Mouse (Mus musculus) NIH3T3 (cell line): ENCODE results near the gene Grip1.

Experiments used
- DNase-seq: peaks from one replicate; pipeline ENCODE4 v3.0.0-alpha.2; 2012; ENCODE audit warnings: low read depth

Gene Grip1

GRCm38 (mm10) chr10:119951460-119951859 is 497.8 kb downstream of the Grip1 start:
- no peak for DNase-seq

- DNase-seq: no peak
Observed at GRCm38 (mm10) chr10:119957260-119957955, 503.8 kb downstream of the Grip1 start.

DNA sequence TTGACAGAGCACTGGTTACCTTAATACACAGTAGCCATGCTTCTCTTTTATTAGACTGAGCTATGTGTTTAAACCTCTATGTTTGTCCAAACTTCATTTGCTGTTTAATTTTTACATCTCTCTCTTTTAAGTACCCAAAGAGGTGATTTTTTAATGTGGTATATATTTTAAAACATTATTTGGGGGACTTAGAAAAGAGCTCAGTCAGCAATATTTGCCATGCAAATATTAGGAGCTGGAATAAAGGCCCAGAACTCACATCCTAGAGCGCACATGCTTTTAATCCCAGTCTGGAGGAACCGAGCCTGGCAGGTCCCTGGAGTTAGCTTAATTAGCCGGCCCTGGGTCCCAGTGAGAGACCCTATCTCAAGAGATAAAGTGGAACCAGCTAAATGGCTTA is 507.3 kb downstream of the Grip1 start:
- no peak for DNase-seq

GRCm38 (mm10) chr10:119966321-119966720 is 512.7 kb downstream of the Grip1 start:
- no peak for DNase-seq

DNA sequence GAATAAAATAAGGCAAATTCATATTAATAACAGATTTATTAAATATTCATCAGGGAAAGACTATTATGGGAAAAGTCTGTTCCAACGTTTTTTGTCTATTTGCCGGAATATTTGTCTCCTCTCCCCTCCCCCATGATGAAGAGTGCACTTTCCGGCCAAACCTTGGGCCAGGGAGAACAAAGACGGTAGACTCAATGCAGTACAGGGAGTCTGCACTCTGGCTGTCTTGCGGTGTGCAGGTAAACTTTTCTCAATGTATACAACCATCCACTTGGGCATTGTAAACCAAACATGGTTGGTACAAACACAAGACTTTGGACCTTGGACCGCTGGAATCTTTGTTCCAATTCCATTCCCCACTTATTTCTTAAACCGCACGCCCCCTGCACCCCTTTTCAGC is 525.8 kb downstream of the Grip1 start:
- no peak for DNase-seq

DNA sequence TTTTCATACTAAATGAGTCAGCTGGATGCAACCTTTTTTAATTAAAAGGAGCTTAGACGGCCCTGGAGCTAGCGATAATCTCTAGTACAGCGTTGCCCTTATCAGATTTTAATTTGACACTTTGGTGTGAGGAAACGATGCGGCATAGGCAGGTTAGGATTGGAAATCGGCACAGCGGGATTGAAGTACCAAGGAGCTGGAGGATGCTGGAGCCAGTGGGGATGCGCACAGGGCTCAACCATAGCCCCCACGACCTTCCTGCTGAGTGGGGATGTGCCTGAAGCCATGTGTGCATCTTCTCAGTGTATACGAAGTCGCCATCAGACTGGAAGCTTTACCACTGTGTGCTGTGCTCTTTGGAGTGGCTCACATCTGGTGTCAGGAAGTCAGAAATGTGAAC is 526.4 kb downstream of the Grip1 start:
- DNase-seq: no peak

- DNase-seq: peak; percentile 42
Observed at GRCm38 (mm10) chr10:119984299-119984698, 530.7 kb downstream of the Grip1 start.

DNA sequence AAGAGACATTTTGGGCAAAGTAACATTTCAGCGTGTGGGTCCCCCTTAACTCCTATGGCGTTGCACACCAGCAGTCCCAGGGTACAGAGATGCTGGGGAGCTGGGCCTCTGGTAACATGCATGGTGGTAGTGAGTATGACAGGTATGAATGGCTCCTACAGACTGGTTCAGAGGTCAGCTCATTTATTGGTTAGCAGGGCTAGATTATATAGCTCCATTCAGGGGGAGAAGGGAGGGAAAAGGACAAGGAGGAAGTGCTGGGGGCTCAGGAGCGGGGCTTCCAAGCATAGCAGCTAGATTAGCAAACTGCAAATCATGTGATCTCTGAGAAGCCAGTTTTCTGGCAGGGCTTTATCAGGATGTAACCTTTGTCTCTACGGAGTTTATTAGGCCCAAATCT is 544.8 kb downstream of the Grip1 start:
- DNase-seq: no peak

DNA sequence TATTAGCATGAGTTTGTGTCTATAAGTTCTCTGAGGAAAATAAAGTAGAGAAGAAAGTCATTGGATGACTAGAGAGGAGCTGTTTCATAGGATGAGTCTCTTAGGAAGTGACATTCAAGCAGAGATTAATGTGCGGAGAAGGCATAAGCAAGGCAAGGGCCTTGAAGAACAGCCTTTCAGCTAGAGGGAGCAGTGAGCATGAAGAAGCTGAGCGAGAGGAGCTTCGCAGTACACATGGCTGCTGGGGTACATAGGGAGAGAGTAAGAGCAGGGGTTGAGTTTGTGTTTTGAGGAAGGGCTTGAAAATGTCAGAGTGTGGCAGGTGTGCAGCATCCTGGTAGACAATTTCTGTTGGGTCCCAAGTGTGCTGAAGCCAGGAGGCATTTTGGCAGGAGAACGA is 548.5 kb downstream of the Grip1 start:
- DNase-seq: no peak

DNA sequence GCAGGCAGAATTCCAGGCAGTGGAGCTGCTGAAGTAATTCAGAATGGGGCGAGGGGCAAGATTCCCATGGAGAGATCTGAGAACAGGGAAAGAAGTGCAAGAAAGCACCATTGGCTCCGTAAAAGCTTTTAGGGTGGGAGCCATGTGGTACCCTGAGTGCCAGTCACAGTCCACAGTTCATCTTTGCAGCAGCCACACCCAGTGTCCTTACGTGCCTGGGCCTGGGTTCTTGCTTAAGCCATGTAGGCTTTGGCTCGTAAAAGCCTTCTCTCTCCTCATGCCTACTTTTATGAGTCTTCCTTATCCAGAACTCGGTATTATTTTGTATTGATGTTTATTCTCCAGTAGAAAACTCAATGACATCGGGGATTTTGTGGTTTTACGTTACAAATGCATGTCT is 550.5 kb downstream of the Grip1 start:
- no peak for DNase-seq

- DNase-seq: no peak
Observed at GRCm38 (mm10) chr10:120005581-120005980, 552.0 kb downstream of the Grip1 start.

- no peak for DNase-seq
Observed at GRCm38 (mm10) chr10:120012331-120012730, 558.7 kb downstream of the Grip1 start.

- DNase-seq: no peak
Observed at GRCm38 (mm10) chr10:120015117-120015516, 561.5 kb downstream of the Grip1 start.

GRCm38 (mm10) chr10:120026437-120026836 is 572.8 kb downstream of the Grip1 start:
- DNase-seq: no peak

- DNase-seq: no peak
Observed at GRCm38 (mm10) chr10:120030901-120031300, 577.3 kb downstream of the Grip1 start.

DNA sequence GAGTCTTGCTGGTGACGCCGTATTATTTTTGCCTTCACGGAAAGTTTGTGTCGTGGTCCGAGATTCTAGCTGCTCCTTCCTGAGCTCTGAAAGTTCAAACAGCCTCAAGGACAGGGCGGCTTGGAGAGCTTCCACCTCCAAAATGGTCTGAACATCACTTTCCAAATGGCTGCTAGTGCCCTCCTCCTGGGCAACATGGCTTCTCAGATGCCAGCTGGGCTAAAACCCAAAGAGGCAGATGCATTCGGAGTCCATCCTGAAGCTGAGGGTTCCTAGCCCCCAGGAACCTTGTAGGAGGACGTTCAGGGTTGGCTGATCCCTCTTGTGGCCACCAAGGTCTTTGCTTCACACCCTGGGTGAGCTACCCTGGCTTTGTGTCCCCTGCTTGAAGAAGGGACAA is 577.7 kb downstream of the Grip1 start:
- no peak for DNase-seq

DNA sequence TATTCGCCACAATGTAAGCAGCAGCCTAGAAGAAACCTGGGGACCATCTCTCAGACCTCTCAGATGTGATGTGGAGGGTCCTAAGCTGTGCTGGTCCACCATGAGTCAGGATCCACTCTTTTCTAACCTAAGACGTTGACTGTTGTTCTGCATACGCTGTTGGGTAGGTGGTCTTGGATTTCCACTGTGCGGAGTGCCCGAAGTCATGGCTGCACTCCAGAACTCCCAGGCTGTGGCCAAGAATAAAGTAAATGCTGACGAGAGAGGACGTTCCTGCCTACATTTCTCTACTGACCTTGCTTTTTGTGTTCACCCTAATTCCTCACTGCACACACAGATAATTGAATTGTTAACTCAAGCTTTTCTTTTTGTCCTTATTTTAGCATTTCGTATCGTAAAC is 580.2 kb downstream of the Grip1 start:
- no peak for DNase-seq

- no peak for DNase-seq
Observed at GRCm38 (mm10) chr10:120035211-120035733, 581.6 kb downstream of the Grip1 start.

DNA sequence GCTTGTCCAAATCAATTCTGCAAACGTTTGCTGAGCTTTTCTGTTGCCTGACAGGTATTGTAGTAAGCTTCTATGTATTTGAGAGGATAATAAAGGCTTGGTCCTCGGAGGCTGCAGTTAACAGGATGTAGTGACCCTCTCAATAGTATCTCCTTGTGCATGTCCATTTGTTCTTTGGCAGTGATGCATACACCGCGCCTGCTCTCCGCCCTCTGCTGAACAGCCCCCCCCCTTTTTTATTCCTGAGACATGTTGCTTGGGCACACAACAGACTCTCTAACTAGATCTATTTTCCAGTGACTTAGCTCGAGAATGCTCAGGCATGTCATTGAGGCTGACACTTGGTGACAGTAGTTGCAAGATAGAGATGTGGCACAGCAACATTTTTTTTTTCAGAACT is 582.2 kb downstream of the Grip1 start:
- no peak for DNase-seq

GRCm38 (mm10) chr10:120038194-120038593 is 584.6 kb downstream of the Grip1 start:
- DNase-seq: no peak

DNA sequence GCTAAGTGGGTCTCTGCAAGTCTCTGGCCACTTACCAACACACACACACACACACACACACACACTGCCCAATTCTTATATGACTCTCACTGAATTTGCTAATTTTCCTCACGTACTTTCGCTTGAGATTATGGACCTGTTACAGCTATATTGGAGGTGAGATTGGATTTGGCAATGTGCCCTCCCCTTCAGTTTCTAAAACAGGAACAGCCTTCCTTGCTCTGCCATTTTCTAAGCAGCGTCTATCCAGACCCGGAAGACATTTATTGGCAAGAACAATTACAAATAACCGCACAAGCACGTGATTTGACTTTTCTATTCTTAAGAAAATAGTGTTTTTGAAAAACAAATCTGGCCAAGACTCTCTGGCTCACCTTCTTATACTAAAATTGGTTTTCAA is 590.6 kb downstream of the Grip1 start:
- DNase-seq: no peak

- DNase-seq: no peak
Observed at GRCm38 (mm10) chr10:120044714-120045234, 591.1 kb downstream of the Grip1 start.

- peak; percentile 66 for DNase-seq
Observed at GRCm38 (mm10) chr10:120060579-120061237, 607.1 kb downstream of the Grip1 start.
